13 mouse cellular contexts compared by ENCODE assay signal in genomic region chr19:53427346-53427745, GRCm38 (mm10). TPM values are rescaled to one million over a fixed set of nuclear protein-coding genes. Genes with fewer than 3 reads are reported as not detected.
DNase-seq lines count a peak whose midpoint lies in the region; ATAC-seq and TF ChIP-seq lines count a peak whose summit lies in the region.
"Had no signal": no experiment of that assay in that cellular context is flagged by ENCODE, and none has a peak within 500 bp of the region (broad histone marks: within the 10 kb centered on the region; RNA-seq: fewer than 3 reads in every experiment).

No protein-coding gene starts in this region.

- H3K36me3 ChIP-seq in heart, embryonic 13.5 days: no peaks in the 10 kb centered on the region

- no peak for ATAC-seq in heart, embryonic 13.5 days (ENCODE audit: extremely low read depth, insufficient number of reproducible peaks, low FRiP score, low TSS enrichment)
- ATAC-seq: inflammation-experienced regulatory T-cells, adult 6 months had no signal

- H3K27me3 ChIP-seq in heart, embryonic 13.5 days (replicated peaks): peaks cover 7% of the 10 kb centered on the region; the same call in 1 of the 2 replicates
- H3K27me3 ChIP-seq in cerebellum, adult 2 months (ENCODE audit: control insufficient read depth, insufficient read depth, low read length): no peaks in the 10 kb centered on the region

- 0 out of 2 replicates have a peak overlapping the region, but pooled peaks have one; percentile 21 for H3K9ac ChIP-seq in heart, embryonic 13.5 days

- no peak for TF ChIP-seq CTCF in brain, embryonic 14.5 days (IDR thresholded peaks at IDR 0.05; ENCODE audit: borderline replicate concordance, extremely low read depth, insufficient read depth, insufficient read length)
- no peak for TF ChIP-seq CTCF in cerebellum, adult 2 months (IDR thresholded peaks at IDR 0.05; ENCODE audit: borderline replicate concordance, insufficient read depth, low read depth, low read length)

- H3K4me2 ChIP-seq in heart, embryonic 13.5 days: peak overlapping the region; percentile 21

- peak overlapping the region; percentile 66 for H3K27ac ChIP-seq in heart, embryonic 13.5 days (replicated peaks)
- H3K27ac ChIP-seq in cerebellum, adult 2 months (ENCODE audit: insufficient read depth, low read length): no peak overlapping the region

- 45% methylated on average over 7 of the region's 7 CpGs for WGBS in heart, embryonic 13.5 days
- 54% methylated on average over 7 of the region's 7 CpGs for WGBS in cerebellum, adult 2 months

- H3K9me3 ChIP-seq in heart, embryonic 13.5 days: no peaks in the 10 kb centered on the region
- H3K9me3 ChIP-seq: megakaryocyte, embryonic 14.5 days had no signal

- no peak for DNase-seq in heart, postnatal 25 days (ENCODE audit: low spot score)
- peak; percentile 24 for DNase-seq in layer of hippocampus, adult 9-11 months
- DNase-seq in layer of hippocampus, postnatal 25 days (ENCODE audit: extremely low spot score in 1 of 2, low spot score in 1 of 2): no peak
- peak; percentile 73 for DNase-seq in adrenal gland, adult 2 months
- DNase-seq in brain, embryonic 14.5 days (ENCODE audit: low read depth): peak; percentile 44
- DNase-seq in cerebellum, adult 2 months: no peak
- DNase-seq: gastrocnemius, postnatal 36 days; thymus, postnatal 36 days had no signal

- intact Hi-C loops in heart, postnatal 25 days (cut with DNase I): no loop called here

- peaks cover 42% of the 10 kb centered on the region for H3K4me1 ChIP-seq in heart, embryonic 13.5 days
- H3K4me1 ChIP-seq in cerebellum, adult 2 months (ENCODE audit: control insufficient read depth, insufficient read depth, low read length): peaks cover 62% of the 10 kb centered on the region

- no peak for TF ChIP-seq POLR2A in brain, embryonic 14.5 days (IDR thresholded peaks at IDR 0.05; ENCODE audit: borderline replicate concordance, extremely low read depth, insufficient read depth, insufficient read length, poor library complexity, severe bottlenecking)
- no peak for TF ChIP-seq POLR2A in cerebellum, adult 2 months (IDR thresholded peaks at IDR 0.05; ENCODE audit: borderline replicate concordance, insufficient read depth, low read length)

- H3K4me3 ChIP-seq in heart, embryonic 13.5 days: no peak overlapping the region
- no peak overlapping the region for H3K4me3 ChIP-seq in cerebellum, adult 2 months (replicated peaks; ENCODE audit: insufficient read depth, low read depth, low read length)
- H3K4me3 ChIP-seq: megakaryocyte, embryonic 14.5 days had no signal

RNA-seq across cellular contexts. Expression of gene Smndc1, which starts 37.0 kb away (rescaled TPM):
- polyA plus RNA-seq in heart, embryonic 13.5 days (2015; fragmentation: Nextera tagmentation; extraction: Ambion mirVana): 27.8 and 28.8 TPM in 2 replicates
- 10 to 100 TPM; 28.8 to 33.2 TPM for total RNA-seq in heart, postnatal 25 days (2021)
- total RNA-seq in layer of hippocampus, postnatal 25 days (2021): 10 to 100 TPM; 36.9 to 39.7 TPM
- total RNA-seq in adrenal gland, adult 2 months (2021): 10 to 100 TPM; 38.1 to 48.6 TPM
- polyA plus RNA-seq in adrenal gland, adult 2 months (2012; rRNA removed): 1.2 TPM in 2 replicates
- 21.6 and 27.3 TPM in 2 replicates for polyA plus RNA-seq in brain, embryonic 14.5 days (2012; rRNA removed)
- 24.6 and 26.1 TPM in 2 replicates for polyA plus RNA-seq in cerebellum, adult 2 months (2012; rRNA removed)

RNA-seq across cellular contexts. Expression of gene Gm10197, which starts 55.8 kb away (rescaled TPM):
- not detected in 2 replicates for polyA plus RNA-seq in heart, embryonic 13.5 days (2015; fragmentation: Nextera tagmentation; extraction: Ambion mirVana)
- not detected for total RNA-seq in heart, postnatal 25 days (2021)
- not detected for total RNA-seq in layer of hippocampus, postnatal 25 days (2021)
- not detected for total RNA-seq in adrenal gland, adult 2 months (2021)
- not detected in 2 replicates for polyA plus RNA-seq in adrenal gland, adult 2 months (2012; rRNA removed)
- not detected in 2 replicates for polyA plus RNA-seq in brain, embryonic 14.5 days (2012; rRNA removed)
- polyA plus RNA-seq in cerebellum, adult 2 months (2012; rRNA removed): not detected in 2 replicates
- total RNA-seq: gastrocnemius, postnatal 36 days; layer of hippocampus, postnatal 14 days had no signal
- polyA plus RNA-seq: inflammation-experienced regulatory T-cells, adult 6 months; limb, embryonic 14.5 days had no signal

Comparison
In these comparisons a context has a peak if more than half of its experiments do, and no peak if none do; other contexts are left out.
1. DNase-seq: peak in layer of hippocampus, adult 9-11 months (single experiment), adrenal gland, adult 2 months (single experiment) and brain, embryonic 14.5 days (single experiment); none in heart, postnatal 25 days (single experiment), layer of hippocampus, postnatal 25 days (0 of 2) and cerebellum, adult 2 months (0 of 2).
2. RNA of gene Smndc1, which starts 37.0 kb away (polyA plus RNA-seq): 27.8 to 28.8 TPM in heart, embryonic 13.5 days, 21.6 to 27.3 TPM in brain, embryonic 14.5 days and 24.6 to 26.1 TPM in cerebellum, adult 2 months; 1.2 TPM in adrenal gland, adult 2 months; every median in the first group is over 10 times any median in the second.